Mouse (Mus musculus) heart, adult 2 months (tissue): ENCODE results near the gene Pecam1.

Experiments used
- CTCF ChIP-seq: fragments of 200-600 bp; IDR thresholded peaks from 2 replicates; pipeline ENCODE4 v1.8.1; 2022; ENCODE audit warnings: antibody characterized with exemption, mild to moderate bottlenecking, moderate library complexity
- POLR2A ChIP-seq: fragments of 200-500 bp; IDR thresholded peaks from 2 replicates; pipeline ENCODE4 v1.6.1; 2011; ENCODE audit warnings: mild to moderate bottlenecking, low read depth, low read length, control low read depth; ENCODE audit not compliant: insufficient read depth

DNA sequence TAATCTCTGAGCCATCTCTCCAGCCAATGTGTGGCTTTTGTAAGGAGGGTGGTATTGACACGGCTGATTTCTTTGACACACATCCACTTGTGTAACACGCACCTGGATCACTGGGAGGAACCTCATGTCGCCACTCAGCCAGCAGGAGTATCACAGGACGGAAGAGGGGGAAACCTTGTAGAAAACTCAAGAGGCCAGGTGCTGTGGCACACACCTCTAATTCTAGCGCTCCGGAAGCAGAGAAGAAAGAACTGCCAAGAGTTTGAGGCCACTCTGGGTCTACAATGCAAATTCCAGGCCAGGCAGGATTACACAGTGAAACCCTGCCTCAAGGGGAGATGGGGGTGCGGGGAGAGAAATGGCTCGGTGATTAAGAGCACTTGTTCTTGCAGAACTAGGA is 43.3 kb downstream of the Pecam1 start:
- TF ChIP-seq POLR2A (no peak), CTCF (no peak)
